Mouse (Mus musculus) right cerebral cortex, postnatal 14 days (tissue): ENCODE measurements around the gene Tmx4.
"Not testable (repeated sequence)": the region's sequence is repeated elsewhere in the genome, so short reads cannot be mapped to it uniquely, and the experiment has no call there.

Experiments
- DNase-seq: peaks from one replicate; pipeline ENCODE4 v3.0.0; 2022

The Tmx4 gene

DNA sequence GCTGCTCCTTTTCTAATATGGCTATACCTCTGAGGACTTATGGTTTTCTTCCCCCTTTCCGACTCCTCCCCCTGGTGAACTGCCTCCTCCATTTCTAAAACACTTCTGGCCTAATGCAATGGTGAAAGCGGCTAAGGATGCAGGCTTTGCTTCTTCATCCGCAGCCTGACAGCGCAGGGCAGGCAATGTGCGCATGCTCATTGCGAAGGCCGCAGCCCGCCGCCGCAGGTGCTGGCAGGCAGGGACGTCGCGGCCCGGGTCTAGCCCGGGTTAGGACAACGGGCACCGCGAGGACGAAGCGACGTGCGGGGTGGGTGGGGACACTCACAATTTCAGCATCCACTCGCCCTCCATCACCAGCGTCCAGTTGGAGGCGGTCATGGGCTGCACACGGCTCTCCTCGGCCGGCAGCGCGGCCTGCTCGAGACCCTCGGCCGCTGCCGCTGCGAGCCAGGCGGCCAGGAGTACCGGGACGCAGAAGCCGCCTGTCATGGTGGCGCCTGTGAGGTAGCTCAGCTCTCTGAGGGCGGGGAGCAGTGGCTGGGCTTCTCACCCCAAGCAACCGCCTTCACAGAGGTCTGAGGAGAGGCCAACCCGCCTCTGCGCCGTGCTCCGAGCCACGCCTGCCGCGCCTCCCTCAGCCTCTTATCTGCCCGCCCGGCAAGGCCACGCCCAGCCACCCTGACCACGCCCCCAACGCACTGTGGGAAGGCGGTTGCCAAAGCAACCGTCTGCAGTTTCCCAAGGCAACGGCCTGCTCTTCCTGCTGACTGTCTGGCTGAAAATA is at the start of gene Tmx4:
TSS of gene Tmx4 (minus strand) at position 632 of the 787 bp plus-strand sequence.
- peak; percentile 99 for DNase-seq

DNA sequence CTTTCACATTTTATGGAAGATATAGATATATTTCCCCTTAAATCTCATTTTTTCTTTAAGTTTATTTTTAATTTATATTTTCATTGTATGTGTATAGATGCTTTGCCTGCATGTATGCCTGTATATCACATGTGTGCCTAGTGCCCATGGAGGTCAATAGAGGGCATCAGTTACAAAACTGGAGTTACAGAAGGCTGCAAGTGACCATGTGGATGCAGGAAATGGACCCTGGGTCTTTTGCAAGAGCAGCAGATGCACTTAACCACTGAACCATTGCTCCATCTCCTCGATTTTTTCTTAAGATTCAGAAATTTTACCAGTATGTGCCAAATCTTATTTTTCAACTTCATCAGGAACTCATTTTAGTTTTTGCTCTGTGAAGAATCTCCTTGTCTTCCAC is 48.2 kb upstream of the Tmx4 start:
- no peak for DNase-seq

DNA sequence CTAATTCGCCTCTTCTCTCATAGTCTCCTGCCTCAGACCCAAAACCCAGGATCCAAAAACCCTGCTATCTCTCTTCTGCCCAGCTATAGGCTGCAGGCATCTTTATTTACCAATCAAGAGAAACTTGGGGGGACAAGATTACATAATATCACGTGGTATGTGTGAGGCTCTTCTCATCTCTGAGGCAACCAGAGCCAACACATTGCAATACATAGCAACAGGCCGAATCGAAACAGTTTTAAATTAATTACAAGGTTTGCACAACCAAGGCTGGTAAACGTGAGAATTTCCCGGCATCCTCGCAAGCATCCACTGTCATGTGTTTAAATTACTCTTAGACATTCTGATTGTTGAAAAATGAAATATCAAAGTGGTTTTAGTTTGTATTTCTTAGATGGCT is 47.1 kb upstream of the Tmx4 start:
- DNase-seq: no peak

DNA sequence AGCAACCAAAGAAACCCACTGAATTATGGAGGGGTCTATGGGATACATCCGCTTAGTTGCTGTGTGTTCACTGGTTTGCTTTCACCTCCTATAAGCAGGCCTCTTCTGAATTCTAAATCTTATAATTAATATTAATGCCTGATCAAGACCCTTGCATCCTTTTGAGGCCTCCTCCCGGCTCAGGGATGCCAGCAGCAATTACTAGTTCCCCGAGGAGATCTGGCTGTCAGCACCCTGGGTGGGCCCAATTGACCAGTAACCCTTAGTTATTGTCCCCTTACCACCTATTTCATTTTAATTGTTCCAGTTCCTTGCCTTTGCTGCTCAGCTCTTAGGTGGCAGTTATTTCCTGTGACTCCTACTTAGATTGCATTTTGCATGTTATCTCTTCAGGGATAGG is 38.4 kb upstream of the Tmx4 start:
- DNase-seq: no peak

DNA sequence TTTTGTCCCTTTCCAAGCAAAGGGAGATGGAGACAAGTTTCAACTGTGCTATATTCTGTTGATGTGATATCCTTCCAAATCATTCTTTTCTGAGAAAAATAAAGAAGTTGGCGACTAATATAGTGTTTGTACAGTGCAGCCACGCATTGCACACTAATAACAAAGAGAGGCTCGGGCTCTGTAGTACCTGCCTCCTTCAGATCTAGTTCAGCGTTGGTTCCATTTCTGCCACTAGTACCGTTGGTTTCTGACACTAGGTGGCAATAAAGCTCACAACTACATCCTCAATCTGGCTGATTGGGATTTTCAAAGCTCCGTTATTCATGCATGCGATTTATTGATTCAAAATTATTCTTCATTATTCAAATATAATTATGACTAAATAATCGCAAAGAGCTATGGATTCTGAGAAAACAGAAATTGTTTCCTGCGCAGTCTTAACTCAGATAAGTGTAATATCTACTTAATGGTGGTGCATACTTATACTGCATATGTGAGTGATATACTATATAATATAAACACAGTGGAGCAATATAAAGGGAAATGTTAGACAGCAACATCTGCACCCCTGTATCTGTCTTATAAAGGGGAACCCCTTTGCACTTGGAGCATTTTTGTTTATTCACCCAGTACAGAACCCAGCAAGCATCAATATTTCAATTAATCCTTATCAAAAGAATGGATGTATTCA is 37.5 kb upstream of the Tmx4 start:
- no peak for DNase-seq

DNA sequence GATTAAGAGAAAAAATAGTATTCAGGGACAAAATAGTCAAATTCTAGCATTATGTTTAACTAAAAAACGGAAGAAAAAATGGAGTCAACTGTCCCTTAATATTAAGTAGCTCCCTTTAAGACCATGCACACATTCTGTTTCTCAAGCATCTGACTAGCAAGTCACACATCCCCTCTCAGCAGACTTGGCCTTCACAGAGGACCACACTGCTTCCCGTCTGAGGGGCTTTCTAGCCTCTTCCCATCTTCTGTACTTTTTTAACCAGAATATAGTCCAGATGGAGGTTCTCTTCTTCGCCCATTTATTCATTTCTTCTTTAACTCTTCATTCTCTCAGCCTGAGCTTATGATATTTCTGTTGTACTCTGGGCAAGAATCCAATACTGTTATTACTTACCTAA is 35.6 kb upstream of the Tmx4 start:
- no peak for DNase-seq

DNA sequence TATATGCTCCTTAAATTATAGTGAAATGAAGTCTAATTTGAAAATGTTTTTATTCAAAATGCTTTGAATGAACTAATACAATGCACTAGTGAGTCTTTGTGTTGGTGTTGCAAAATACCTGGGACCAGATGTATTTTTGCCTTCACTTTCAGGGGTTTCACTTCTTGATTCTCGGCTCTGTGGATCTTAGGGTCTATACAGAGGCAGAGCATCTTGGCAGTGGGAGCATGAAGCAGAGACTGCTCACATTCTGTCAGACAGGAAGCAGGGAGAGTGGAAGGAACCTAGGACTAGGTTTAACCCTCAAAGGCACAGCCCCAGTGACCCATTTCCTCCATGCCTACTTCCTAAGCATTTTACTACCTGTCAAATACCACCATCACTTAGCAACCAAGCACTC is 31.5 kb upstream of the Tmx4 start:
- DNase-seq: no peak

DNA sequence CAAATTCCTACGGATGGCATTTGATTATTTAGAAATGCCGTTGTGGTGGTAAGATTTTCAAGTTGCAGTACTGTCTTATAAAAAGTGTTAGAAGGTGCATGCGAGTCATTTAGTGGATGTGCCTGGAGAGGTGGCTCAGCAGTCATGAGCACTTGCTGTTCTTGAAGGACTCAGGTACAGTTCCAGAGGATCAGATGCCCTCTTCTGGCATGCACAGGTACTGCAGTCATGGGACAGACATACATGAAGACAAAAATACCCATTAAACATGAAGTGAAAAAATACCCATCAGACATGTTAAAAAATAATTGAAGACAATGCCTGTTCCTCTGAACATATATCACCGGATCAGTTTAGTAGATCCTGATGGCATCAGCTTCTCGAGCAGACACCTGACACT is 29.7 kb upstream of the Tmx4 start:
- DNase-seq: peak; percentile 65

DNA sequence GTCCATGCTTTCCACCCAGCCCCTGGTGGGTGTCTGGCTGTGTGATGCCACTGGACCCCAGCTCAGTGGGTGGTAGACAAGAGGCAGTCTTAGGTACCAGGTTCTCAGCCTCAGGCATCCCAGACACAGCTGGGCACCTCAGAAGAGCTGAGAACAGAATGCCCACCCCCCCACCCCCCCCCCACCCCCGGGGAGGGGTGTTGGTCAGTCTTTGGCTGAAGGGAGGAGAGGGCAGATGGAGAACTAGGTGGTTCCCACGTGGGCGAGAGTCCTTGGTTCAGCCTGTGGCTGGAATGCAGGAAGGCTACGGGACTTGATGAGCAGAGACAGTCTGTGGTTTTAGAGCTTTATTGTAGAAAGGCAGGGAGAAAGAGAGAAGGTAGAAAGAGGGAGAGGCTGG is 12.5 kb upstream of the Tmx4 start:
- DNase-seq: no peak

DNA sequence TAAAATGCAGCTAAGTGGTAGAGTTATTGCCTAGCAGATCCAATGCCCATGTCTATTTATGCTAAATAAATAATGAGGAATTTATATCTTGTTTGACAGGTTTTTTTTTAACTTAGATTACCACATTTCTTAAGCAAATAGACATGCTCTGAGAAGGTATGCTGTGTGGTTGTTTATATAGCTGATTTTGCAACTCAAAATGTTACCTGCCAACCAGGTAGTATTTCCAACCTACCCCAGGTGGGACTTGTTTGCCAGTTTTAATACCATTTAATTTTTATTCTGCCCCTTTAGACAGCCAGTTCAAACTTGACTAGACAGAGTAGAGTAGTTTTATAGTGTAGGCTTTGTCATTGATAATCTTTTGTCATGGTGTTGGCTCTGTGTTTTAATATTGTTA is 10.7 kb upstream of the Tmx4 start:
- no peak for DNase-seq

DNA sequence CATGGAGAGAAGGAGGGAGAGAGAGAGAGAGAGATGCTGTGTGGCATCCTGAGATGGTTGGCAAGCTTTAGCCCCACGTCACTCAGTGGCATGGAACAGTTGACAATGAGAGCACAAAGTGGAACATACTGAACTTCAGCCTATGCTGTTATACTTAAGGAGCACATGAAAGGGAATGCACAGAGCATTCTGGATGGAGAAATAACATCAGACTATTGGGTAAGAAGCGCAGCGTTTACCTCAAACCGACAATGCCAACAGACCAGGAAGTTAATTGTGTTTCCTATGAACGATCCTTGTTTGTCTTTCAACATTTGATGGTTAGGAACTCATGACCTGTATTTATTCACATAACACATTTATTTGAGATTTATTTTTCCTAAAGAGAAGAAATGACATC is 8.8 kb upstream of the Tmx4 start:
- DNase-seq: no peak

DNA sequence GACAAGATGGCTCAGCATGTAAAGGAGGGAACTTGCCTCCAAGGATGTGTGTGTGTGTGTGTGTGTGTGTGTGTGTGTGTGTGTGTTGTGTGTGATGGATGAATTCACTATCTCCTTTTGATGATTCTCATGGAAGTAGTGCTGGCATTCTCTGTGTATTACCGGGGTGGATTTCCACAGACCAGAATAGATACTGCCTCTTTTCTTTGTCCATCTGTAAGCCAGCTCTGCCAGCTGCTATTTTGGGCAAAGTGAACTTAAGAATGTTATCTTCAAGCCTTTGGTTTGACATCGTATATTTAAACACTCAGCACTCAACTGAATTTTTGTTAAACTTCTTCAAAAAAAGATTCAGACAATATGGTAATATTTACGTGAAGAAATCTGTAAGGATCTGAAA is 5.1 kb upstream of the Tmx4 start:
- peak; percentile 20 for DNase-seq

DNA sequence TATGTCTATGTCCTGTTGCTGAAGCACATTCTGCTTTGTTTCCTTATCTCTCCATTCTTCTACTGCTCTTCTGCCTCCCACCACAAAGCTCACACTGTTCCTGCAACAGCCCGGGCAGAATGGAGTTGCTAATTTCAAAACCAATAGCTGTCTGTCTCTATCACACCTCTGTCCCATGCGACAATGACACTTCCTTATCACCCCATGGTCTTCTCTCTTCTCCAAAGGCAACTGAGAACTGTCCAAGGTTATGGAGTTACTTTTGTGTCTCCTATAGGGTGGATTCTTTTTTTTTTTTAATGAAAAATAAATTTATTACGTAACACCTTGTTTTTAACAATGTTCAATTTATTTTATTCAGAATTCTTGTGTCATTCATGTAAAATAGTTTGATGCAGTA is 1.8 kb upstream of the Tmx4 start:
- DNase-seq: no peak

DNA sequence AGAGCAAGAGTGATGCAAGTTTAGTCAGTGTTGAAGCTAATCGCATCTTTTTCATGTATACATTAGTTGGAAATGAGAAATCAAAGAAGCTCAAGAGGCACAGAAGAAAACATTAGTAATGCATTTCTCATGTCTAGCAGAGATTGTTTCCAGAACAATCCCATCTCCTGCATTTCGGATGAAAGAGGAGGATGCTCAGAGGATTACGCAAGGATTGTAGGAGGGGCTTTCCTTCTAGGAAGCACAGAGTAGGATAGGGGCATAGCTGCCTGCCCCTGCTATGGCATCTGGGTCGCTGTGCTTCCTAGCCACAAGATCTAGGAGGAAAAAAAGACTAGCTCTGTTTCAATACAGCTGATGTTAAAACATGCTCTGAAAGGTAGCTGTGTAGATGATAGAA is 1.2 kb upstream of the Tmx4 start:
- DNase-seq: no peak

DNA sequence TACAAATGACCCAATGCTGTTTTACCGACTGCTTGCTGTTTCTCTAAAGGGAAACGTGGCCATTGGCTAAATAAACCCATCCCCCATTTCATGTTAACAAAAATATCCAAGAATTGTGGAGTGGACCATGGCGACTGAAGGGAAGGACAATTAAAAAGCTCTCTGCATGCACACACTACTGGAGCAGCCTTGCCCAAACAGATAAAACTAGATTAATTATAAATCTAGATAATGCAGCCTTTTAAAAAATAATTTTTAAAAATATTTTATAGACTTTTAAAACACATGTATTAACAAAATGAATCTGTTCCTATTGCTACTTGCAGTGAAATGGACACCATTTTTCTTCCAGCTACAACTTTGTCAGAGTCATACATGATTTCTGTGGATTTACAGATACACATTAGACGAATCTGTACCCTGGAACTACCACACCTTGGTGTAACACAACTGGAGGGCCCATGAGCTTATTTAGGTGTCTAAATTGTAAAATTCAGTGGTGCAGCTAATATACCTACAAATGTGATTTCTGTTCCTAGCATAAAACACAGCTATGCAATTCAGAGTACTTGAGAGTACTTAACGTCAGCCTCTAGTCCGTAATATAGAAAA is 462 bp upstream of the Tmx4 start:
- no peak for DNase-seq

DNA sequence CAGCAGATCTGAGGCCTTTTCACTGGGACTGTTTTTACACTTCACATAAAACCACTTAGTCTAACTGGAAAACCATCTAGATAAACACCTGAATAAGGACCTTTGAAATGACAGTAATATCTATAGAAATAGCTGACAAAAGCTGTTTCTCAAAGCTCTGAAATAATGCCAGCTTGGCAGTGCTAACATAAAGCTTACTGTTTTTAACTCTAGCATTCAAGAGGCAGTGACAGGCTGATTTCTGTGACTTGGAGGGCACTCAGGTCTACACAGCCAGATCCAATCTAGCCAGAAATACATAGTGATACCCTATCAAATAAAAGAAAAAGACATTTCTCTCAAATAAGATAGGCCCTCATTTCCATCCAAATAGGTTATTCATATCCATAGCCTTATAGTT is 1.6 kb downstream of the Tmx4 start:
- DNase-seq: no peak

DNA sequence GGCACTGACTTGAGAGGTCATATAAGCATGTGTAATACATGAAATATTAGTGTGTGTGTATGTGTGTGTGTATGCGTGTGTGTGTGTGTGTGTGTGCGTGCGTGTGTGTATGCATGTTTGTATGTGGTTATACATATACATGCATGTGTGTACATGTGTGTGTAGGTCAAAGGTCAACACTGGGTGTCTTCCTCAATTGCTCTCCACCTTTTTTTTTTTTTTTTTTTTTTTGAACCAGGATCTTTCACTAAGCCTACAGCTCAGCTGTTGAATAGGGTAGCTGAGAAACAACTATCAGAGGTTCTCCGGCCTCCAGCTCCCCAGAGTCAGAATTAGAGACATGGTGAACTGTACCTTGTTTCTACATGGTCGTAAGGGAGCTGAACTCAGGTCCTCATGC is 2.6 kb downstream of the Tmx4 start:
- no peak for DNase-seq

DNA sequence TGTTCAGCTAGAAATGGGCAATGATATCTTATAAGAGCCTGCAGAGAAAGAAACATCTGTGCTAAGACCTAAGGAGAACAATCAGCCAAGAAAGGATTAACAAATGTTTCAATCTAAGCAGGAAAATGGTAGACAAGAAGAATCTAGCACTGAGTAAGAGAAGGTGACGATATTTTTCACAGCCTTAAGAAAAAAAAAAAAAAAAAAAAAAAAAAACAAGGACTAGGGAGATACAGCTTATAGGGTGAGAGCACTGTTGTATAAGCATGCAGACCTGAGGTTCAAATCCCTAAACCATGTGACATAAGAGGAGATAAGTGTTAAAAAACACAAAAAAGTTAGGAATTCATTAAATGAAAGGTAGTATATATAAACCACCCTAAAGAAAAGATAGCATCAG is 3.5 kb downstream of the Tmx4 start:
- DNase-seq: no peak

DNA sequence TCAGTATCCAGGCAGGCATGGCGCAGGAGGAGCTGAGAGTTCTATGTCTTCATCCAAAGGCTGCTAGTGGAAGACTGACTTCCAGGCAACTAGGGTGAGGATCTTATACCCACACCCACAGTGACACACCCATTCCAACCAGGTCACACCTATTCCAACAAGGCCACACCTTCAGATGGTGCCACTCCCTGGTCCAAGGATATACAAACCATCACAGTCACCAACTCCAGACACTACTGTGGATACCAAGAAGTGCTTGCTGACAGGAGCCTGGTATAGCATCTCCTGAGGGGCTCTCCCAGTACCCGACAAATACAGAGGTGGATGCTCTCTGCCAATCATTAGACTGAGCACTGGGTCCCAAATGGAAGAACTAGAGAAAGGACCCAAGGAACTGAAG is 15.4 kb downstream of the Tmx4 start:
- DNase-seq: not testable (repeated sequence)

DNA sequence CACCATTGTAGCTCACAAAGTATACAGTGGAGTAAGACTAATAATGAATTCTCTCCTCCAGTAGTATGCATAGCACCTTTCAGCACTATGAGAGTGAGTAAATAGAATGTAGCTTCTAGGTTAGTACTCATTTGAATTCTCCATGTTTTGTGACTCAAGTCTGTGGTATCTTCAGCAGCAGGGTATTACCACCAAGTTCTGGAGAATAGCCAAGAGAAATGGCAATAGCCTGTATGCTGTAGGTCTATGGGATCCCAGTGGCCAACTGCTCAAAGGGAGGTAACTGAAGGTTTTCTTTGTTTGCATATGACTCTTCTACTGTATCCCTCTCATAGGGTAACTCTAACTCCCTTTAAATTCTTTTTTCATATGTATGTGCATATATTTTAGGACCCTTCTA is 39.0 kb downstream of the Tmx4 start:
- DNase-seq: no peak

DNA sequence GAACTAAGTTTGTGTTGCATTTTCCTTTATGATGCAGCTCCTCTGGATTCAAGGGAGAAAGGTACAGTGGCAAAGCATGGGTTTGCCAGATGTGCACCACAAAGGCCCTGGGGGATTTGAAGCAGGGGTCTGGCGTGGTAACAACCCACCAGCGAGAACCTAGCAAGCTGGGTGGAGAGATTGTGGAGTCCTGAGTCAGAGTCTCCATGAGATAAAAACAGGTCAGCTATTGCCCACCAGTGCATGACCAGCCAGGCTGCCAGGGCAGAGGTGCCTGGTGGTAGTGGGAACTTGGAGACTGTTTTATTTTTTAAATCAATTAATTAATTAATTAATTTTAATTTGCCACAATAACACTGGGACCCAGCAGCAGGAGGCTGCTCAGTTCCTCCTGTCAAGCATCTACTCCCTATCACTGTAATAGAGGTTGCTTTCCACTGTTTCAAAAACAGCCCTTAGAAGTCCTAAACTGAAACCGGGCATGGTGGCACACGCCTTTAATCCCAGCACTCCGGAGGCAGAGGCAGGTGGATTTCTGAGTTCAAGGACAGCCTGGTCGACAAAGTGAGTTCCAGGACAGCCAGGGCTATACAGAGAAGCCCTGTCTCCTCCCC is 52.8 kb downstream of the Tmx4 start:
- DNase-seq: no peak

DNA sequence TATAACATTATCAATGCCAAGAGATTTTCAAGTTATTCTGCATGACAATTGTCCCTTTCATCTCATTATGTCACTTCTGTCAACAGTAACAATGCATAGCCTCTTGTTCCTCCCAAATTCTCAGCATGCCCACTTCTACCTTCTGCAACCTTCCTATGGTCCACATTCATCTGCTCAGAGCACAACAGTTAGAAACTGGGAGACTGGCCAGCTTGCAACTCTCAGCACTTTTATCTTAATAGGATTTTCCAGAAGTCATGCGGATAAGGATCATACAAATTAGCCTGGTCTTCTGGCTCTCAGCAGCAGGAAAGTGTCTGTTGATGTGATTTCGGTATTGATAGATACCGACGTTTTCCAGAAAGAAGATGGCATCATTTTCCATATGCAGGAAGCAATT is 58.7 kb downstream of the Tmx4 start:
- DNase-seq: no peak

DNA sequence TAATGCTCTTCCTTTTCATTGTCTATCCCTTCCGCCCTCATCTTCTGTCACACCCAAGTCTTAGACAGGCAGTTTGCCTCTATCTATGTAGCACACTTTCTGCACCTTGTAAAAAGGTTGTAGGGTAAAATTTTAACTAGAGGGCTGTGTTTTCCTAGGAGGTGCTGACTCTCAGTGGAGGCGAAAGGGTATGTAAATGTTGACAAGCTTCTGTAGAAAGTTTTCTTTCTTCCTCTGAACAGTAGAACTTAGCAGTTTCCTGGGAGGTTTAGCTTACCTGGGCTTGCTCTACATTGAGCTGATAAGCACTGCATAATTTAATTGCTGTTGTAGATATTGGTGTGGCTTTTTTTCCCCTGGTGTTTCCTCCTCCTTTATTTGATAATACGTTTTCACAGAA is 84.5 kb downstream of the Tmx4 start:
- DNase-seq: no peak

DNA sequence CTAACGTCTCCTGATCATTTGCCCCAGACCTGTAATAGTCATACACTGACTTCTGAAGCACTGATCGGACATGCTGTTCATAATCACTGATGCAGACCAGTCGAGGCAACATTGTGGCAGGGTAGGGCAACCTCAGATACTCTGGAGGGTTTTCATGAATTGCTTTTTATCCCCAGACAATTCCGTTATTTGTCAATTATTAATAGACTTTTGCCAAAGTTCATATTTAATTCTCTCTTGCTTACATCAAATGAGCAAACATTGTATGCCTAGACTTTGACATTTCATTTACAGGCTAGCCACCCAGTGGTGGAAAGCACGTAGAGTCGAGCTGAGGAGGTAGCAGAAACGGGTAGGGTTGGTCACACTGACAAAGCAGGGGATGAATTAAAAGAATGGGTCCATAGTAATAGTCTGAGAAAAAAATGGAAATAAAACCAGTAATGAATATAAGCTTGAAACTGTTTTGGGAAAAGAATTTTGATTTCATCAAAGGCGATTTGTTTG is 89.7 kb downstream of the Tmx4 start, which contains the start of gene Hao1:
TSS of gene Hao1 (minus strand) at position 148 of the 507 bp plus-strand sequence.
- no peak for DNase-seq
